Mouse (Mus musculus) monocyte, adult 5-6 weeks (primary cell): Measurements from ENCODE around the gene Olfr370. TPM values are rescaled to one million over a fixed set of nuclear protein-coding genes. Genes with fewer than 3 reads are reported as not detected.
"Not testable (repeated sequence)": the region's sequence is repeated elsewhere in the genome, so short reads cannot be mapped to it uniquely, and the experiment has no call there.

Source experiments
- ATAC-seq: fragments of 153-309, 156-312 bp; replicated peaks from 2 replicates; pipeline ENCODE4 v1.8.0; 2017; ENCODE audit warnings: mild to moderate bottlenecking; ENCODE audit not compliant: low TSS enrichment, insufficient number of reproducible peaks, severe bottlenecking, poor library complexity, low FRiP score
- total RNA-seq: library from RNA; stranded (forward); fragments of 200-1000, 200-491, 200-594 nt; gene quantifications from 3 replicates; pipeline ENCODE4 v1.2.3, GENCODE M21; 2017

The Olfr370 gene
- total RNA-seq = not detected in 3 replicates

GRCm38 (mm10) chr8:83535736-83536135, at the start of gene Olfr370:
Olfr370 (plus strand) TSS chr8:83535780.
- no peak for ATAC-seq

GRCm38 (mm10) chr8:83511696-83512095, 23.9 kb upstream of the Olfr370 start:
- ATAC-seq = no peak

GRCm38 (mm10) chr8:83520432-83520831, 15.1 kb upstream of the Olfr370 start:
- no peak for ATAC-seq

DNA sequence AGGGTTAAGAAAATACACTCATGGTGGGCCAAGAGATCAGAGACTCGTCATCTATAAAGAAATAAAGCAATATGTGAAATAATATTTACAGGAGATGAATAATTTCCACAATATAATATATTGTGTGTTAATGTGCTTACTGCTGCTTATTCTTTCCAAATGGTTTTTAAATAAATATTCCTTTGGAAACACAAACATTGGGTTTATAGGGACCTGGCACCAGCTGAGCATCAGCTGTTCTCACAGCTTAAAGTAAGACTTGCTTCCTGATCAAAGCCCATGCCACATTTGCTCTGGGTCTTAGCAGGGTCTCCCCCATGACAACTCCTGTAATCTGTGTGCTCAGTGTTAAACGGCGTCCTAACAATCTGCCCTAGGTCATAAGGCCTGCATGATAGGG, 14.7 kb upstream of the Olfr370 start:
- not testable (repeated sequence) for ATAC-seq

DNA sequence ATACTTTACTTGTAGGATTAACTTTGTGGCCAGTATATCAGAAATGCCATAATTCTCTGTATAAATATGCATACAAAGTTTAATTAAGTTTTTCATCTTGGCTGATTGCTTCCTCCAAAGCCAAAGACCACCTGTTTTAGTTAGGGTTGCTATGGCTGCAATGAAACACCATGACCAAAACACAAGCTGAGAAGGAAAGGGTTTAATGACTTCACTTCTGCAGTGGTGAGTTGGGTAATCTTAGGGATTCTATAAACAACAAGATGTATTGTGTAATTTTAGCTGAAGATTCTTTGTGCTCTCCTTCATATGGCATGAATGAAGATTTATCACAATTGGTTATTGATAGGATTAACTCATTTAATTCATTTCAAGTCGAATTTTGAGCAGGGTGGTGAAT, 14.3 kb upstream of the Olfr370 start:
- ATAC-seq = no peak

- ATAC-seq = no peak
Observed at GRCm38 (mm10) chr8:83534802-83535201, 778 bp upstream of the Olfr370 start.

DNA sequence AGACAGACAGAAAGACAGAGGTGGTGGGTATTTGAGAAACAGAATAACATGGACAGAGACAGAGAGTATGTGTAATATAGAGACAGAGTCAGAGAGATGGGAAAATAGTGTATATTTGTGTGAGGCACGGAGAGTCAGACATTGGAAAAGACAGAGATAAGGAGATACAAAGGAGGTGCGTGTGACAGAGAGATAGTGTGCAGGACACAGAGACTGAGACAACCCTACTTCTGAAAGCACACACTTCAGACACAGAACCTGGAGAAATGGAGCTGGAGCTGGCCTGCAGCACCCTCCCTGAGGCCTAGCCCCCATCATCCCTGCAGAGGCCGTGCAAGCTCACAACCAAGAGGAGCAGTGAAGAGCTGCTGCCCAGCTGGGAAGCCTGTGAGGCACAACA, 27.1 kb downstream of the Olfr370 start:
- ATAC-seq = no peak

DNA sequence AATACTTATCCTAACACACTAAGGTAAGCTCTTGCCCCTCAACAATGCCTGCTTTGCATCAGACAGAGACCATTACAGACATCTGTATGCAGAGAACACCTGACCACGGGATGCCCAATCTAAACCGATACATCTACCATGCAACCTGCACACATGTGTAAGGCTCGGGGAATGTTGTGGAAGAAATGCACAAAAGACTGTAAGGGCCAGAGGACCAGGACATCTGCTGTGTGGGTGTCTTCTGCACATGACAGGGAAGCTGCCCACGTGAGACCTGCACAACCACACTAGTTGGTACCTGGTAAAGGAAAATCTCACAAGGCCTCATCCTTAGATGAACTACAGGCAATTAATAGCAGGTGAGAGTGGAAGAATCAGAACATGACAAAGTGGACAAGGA, 27.7 kb downstream of the Olfr370 start:
- ATAC-seq = no peak

DNA sequence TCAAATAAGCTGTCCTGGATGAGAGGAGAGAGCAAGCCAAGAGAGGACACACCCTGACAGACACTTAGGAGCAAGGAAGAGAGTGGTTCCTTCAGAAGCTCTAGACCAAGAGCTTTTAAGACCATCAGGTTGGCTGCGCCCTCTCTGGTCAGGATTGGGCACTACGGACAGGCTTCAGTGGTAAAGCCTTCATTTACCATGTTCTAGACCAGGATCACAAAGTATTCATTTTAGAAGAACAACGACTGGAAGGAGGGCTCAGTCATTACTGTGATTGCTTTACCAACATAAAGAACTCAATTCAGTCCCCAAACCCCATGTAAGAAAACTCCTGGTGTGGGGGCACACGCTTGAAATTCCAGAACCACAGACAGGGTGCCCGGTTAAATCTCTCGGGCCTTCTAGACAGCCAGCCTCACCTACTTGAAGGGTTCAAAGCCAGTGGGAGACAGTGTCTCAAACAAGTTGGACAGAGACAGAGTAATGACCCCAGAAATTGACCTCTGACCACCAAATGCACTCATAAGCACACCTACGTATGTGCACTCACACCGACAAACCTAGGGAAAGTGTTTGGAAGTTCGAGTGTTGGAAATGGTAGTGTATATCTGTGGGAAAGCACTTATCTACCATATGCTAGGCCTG, 30.3 kb downstream of the Olfr370 start:
- ATAC-seq = no peak

- ATAC-seq = peak; percentile 94
Observed at GRCm38 (mm10) chr8:83566469-83567395, 31.2 kb downstream of the Olfr370 start, which contains the start of gene Ndufb7. Ndufb7 (plus strand) TSS chr8:83566671.

GRCm38 (mm10) chr8:83567668-83568067, 32.1 kb downstream of the Olfr370 start:
- no peak for ATAC-seq

DNA sequence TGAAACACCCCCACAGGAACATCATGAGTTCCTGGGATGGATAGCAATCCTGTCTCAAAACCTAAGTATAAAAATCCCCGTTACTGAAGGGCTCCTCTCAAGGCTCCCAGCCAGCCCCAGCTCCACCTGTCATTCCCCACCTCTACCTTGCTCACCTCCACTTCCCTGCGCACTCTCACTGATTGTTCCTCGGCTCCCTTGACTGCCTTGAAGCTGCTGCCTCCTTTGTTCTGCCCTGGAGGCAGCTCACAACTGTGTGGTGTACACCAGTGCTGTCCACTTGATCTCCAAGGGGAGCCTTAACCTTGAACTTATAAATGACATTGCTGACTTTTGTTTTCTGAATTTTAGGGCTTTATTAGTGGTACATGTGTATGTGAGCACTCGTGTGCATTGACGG, 32.5 kb downstream of the Olfr370 start:
- ATAC-seq = no peak

GRCm38 (mm10) chr8:83568755-83569154, 33.2 kb downstream of the Olfr370 start:
- no peak for ATAC-seq

DNA sequence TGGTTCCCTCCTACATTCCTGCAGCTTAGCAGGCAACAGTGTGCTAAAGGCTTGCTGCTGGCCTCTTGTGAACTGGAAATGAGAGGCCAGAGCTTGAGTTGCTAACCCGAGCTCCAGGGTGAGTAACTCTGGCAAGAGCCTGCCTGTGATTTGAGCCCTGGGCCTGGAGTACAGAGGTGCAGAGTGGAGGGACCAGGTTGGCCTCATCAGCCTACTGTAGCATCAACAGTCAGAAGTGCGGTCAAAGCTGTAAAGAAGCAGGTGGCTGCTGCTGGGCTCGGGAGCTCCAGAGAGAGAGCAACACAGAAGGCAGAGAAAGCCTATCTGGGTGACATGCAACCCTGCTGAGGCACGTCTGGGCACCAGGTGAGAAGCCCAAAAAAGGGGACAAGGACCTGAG, 33.6 kb downstream of the Olfr370 start:
- ATAC-seq = no peak

DNA sequence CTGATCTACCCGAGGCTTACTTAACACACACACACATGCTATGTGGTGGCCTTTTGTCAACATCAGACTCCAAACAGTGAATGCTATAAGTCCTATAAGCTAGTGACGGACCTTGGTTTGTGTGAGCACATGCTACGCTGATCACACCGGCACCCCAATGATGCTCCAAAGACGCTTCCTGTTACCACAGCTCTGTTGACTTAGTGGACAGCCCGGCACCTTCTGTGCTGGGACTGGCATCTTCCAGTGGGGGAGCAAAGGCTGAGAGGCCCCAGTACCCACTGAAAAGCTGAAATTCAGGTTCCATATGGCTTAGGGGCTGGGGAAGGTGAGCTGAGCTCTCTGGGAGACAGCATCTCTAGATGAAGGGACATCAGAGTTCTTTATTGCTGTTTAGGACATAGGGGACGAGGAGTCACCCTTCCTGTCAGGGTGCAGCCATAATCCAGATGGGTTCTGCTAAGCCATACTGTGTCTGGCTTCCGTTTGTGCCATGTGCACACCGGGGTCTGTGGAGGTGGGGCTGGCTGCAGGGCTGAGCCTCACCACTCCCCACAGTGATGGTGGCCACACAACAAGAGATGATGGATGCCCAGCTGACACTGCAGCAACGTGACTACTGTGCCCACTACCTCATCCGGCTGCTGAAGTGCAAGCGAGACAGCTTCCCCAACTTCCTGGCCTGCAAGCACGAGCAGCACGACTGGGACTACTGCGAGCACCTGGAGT, 34.9 kb downstream of the Olfr370 start:
- no peak for ATAC-seq

DNA sequence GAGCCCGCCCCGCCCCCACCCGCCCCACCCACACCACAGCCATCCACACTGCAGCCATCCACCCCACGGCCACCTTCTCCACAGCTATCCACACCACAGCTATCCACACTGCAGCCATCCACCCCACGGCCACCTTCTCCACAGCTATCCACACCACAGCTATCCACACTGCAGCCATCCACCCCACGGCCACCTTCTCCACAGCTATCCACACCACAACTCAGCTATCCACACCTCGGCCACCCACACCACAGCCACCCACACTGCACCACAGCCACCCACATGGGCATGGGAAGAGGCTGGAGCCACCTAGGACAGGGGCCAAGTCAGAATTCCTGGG, 35.4 kb downstream of the Olfr370 start:
- ATAC-seq = not testable (repeated sequence)

DNA sequence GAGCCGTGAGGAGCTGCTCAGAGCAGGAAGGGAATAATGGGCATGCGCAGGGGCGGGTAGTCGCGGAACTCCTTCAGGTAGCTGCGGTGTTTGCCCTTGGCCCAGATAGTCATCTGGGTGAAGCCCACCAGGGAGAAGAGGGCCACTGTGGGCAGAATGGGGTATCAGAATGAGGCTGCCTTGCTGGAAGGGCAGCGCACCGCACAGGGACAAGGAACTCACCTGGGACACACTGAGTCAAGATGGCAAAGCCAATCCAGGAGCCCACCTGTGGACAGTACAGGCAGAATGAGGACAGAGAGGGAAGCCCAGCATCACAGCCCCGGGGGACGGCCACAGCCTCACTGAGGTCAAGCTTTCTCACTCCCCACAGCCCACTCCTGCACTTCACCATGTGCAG, 36.2 kb downstream of the Olfr370 start:
- no peak for ATAC-seq

GRCm38 (mm10) chr8:83572246-83572812, 36.7 kb downstream of the Olfr370 start:
- no peak for ATAC-seq
